Mouse (Mus musculus) stomach, embryonic 15.5 days (tissue): ENCODE measurements around the gene Olfr945. TPM values are rescaled to one million over a fixed set of nuclear protein-coding genes. Genes with fewer than 3 reads are reported as not detected.

Source experiments
- ATAC-seq: fragments of 200-750 bp; cut with Nextera tagmentation; 2 replicates; pipeline ENCODE4 v1.8.0; 2017; ENCODE audit warnings: low read depth, moderate number of reproducible peaks, moderate TSS enrichment; ENCODE audit not compliant: insufficient read depth, low FRiP score
- H3K27ac ChIP-seq: fragments of 300-500 bp; sonication (generic); 2 replicates; pipeline ENCODE4 v1.5.1; 2015; ENCODE audit warnings: mild to moderate bottlenecking, inconsistent platforms
- H3K27me3 ChIP-seq: fragments of 300-500 bp; sonication (generic); replicated peaks from 2 replicates; pipeline ENCODE4 v1.6.1; 2015; ENCODE audit warnings: inconsistent platforms
- H3K36me3 ChIP-seq: fragments of 300-500 bp; sonication (generic); 2 replicates; pipeline ENCODE4 v1.6.1; 2015; ENCODE audit warnings: inconsistent platforms
- H3K4me1 ChIP-seq: fragments of 300-500 bp; sonication (generic); 2 replicates; pipeline ENCODE4 v1.6.1; 2015; ENCODE audit warnings: inconsistent platforms
- H3K4me2 ChIP-seq: fragments of 300-500 bp; sonication (generic); 2 replicates; pipeline ENCODE4 v1.6.1; 2015; ENCODE audit warnings: mild to moderate bottlenecking, inconsistent platforms
- H3K4me3 ChIP-seq: fragments of 300-500 bp; sonication (generic); replicated peaks from 2 replicates; pipeline ENCODE4 v1.5.1; 2015; ENCODE audit warnings: inconsistent platforms
- H3K9ac ChIP-seq: fragments of 300-500 bp; sonication (generic); 2 replicates; pipeline ENCODE4 v1.6.1; 2015; ENCODE audit warnings: inconsistent platforms
- H3K9me3 ChIP-seq: fragments of 300-500 bp; sonication (generic); 2 replicates; pipeline ENCODE4 v1.6.1; 2016; ENCODE audit warnings: inconsistent platforms
- WGBS: fragments of 180-500 bp; shearing (Covaris S2); methylation state at CpG from one replicate; pipeline ENCODE4 v1.1.7; 2015; 5-methylcytosine and 5-hydroxymethylcytosine counted together
- polyA plus RNA-seq: library from polyadenylated mRNA; unstranded; fragments of >200 nt; fragmentation: Nextera tagmentation; extraction: Ambion mirVana; gene quantifications from 2 replicates; pipeline ENCODE4 v1.2.1, GENCODE M21; 2015

Olfr945 gene
- not detected in 2 replicates for polyA plus RNA-seq

DNA sequence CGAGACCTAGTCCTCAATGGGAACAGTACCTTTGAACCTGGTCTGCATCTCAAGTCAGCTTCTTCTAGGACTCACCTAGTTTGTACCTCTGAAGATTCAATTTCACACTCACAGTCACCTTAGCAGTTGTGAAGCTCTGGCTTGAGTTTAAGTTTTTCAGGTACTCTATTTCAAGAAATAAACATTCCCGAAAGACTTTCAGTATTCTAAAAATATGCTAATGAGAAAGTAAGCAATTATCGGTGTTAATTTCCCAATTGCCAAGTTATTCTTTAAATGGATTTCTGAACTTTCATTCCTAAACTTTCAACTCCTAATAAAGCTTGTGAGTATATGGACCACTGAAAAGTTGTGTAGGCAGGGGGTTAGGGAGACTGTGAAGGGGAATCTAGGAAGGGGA, at the start of gene Olfr945:
Gene Olfr945, minus strand, starts transcription at position 101 of the 400 bp plus-strand sequence.
- H3K9ac ChIP-seq = no peak within 1 kb of the TSS
- H3K9me3 ChIP-seq = no peaks in the 10 kb centered on the region
- H3K27me3 ChIP-seq = no peaks in the 10 kb centered on the region
- no peak within 1 kb of the TSS for H3K27ac ChIP-seq
- H3K36me3 ChIP-seq = no peaks in the 10 kb centered on the region
- no peak within 1 kb of the TSS for H3K4me3 ChIP-seq
- WGBS = 84% methylated on average over 3 of the region's 3 CpGs
- H3K4me1 ChIP-seq = no peaks in the 10 kb centered on the region
- no peak for ATAC-seq
- no peak within 1 kb of the TSS for H3K4me2 ChIP-seq

DNA sequence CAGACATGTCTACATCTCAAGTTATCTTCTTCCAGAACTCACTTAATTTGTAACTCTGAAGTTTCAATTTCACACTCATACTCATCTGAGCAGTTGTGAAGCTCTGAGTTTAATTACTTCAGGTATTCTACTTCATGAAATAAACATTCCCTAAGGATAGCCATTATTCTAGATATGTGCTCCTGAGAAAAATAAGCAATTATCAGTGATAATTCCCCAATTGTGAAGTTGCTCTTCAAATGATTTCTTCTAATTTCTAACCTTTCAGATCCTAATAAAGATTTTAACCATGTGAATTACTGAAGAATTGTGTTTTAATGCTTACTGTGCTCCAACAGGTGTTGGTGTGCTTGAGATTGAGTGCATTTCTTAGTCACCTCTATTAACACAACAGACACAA, 49.3 kb upstream of the Olfr945 start, which contains the start of gene Olfr948:
Gene Olfr948, minus strand, starts transcription at position 101 of the 400 bp plus-strand sequence.
- no peak within 1 kb of the TSS for H3K27ac ChIP-seq
- no peak within 1 kb of the TSS for H3K4me3 ChIP-seq
- H3K4me2 ChIP-seq = no peak within 1 kb of the TSS
- ATAC-seq = no peak
- H3K27me3 ChIP-seq = no peaks in the 10 kb centered on the region
- no peak within 1 kb of the TSS for H3K9ac ChIP-seq
- no peaks in the 10 kb centered on the region for H3K9me3 ChIP-seq
- H3K36me3 ChIP-seq = no peaks in the 10 kb centered on the region
- no peaks in the 10 kb centered on the region for H3K4me1 ChIP-seq

DNA sequence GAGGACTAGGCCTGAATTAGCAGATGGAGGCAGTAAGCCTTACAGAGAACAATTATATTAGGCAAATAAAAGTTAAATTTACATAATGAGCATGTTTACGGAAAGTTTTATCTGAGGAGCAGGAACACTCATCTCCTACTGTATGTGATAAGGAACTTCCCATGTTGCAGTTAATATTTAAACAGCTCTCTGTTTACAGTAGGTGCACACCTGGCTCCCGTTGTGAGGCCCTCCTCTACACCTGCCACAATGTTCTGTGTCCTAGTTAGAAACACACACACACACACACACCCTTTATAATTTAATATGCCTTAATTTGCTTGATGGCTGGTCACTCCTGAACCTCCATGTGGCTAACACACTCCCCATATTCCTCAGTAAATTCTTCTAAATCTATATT, 10.5 kb upstream of the Olfr945 start:
- no peaks in the 10 kb centered on the region for H3K9me3 ChIP-seq
- H3K4me1 ChIP-seq = no peaks in the 10 kb centered on the region
- 51% methylated on average over 2 of the region's 2 CpGs for WGBS
- H3K27me3 ChIP-seq = no peaks in the 10 kb centered on the region
- no peak overlapping the region for H3K4me2 ChIP-seq
- no peak overlapping the region for H3K4me3 ChIP-seq
- H3K9ac ChIP-seq = no peak overlapping the region
- ATAC-seq = peak; percentile 92
- H3K36me3 ChIP-seq = no peaks in the 10 kb centered on the region
- 0 out of 2 replicates have a peak overlapping the region, but pooled peaks have one; percentile 7 for H3K27ac ChIP-seq

- Histone ChIP-seq H3K4me2 (no peak within 1 kb of the TSS), H3K36me3 (no peaks in the 10 kb centered on the region), H3K4me3 (no peak within 1 kb of the TSS), H3K9ac (no peak within 1 kb of the TSS), H3K27me3 (no peaks in the 10 kb centered on the region), H3K27ac (no peak within 1 kb of the TSS), H3K9me3 (no peaks in the 10 kb centered on the region), H3K4me1 (no peaks in the 10 kb centered on the region)
- 82% methylated on average over 1 of the region's 1 CpGs for WGBS
- no peak for ATAC-seq
Observed at GRCm38 (mm10) chr9:39249894-39250293, 26.7 kb downstream of the Olfr945 start, which contains the start of gene Olfr1537. Gene Olfr1537, minus strand, starts transcription at chr9:39249994.

Other genes starting within 250 kb of the Olfr945 start
- gene Olfr937, start 211.9 kb downstream of the Olfr945 start, polyA plus RNA-seq = not detected in 2 replicates
- gene Olfr938, start 197.9 kb downstream of the Olfr945 start, polyA plus RNA-seq = not detected in 2 replicates
- gene Olfr27, start 148.7 kb downstream of the Olfr945 start, polyA plus RNA-seq = not detected in 2 replicates
- not detected in 2 replicates for gene Olfr943, start 110.5 kb downstream of the Olfr945 start, polyA plus RNA-seq
- not detected in 2 replicates for gene Olfr944, start 74.9 kb downstream of the Olfr945 start, polyA plus RNA-seq
- gene Olfr1537, start 26.8 kb downstream of the Olfr945 start, polyA plus RNA-seq = not detected in 2 replicates
- gene Olfr948, start 49.2 kb upstream of the Olfr945 start, polyA plus RNA-seq = not detected in 2 replicates
- not detected in 2 replicates for gene Olfr951, start 110.6 kb upstream of the Olfr945 start, polyA plus RNA-seq
- gene Olfr952, start 150.3 kb upstream of the Olfr945 start, polyA plus RNA-seq = not detected in 2 replicates
- gene Olfr954, start 179.9 kb upstream of the Olfr945 start, polyA plus RNA-seq = not detected in 2 replicates
- gene Olfr955, start 195.1 kb upstream of the Olfr945 start, polyA plus RNA-seq = not detected in 2 replicates
- not detected in 2 replicates for gene Olfr44, start 217.2 kb upstream of the Olfr945 start, polyA plus RNA-seq
- not detected in 2 replicates for gene Olfr957, start 239.0 kb upstream of the Olfr945 start, polyA plus RNA-seq